Mouse (Mus musculus) heart, postnatal 14 days (tissue): ENCODE measurements around the gene Fblim1. TPM values are rescaled to one million over a fixed set of nuclear protein-coding genes. Genes with fewer than 3 reads are reported as not detected.

Experiments used
- DNase-seq, 2 experiments: peaks; one replicate each; pipeline ENCODE4 v3.0.0; 2021 to 2022
- intact Hi-C: fragments of 180-260 bp; cut with DNase I; formaldehyde crosslinking; loops from one replicate; pipeline ENCODE4 v1.15.1; 2025
- total RNA-seq, 2 experiments: library from RNA; stranded (reverse); gene quantifications; 2 replicates each; pipeline ENCODE4 v1.2.3; 2021

Fblim1 gene
- total RNA-seq, 2 experiments from 2014 or later: 299 to 338 TPM

GRCm38 (mm10) chr4:141602523-141603223 is 3.2 kb downstream of the Fblim1 start:
- intact Hi-C loops: no loop called here
- peak in 1 of 2 experiments; percentile 44 for DNase-seq

GRCm38 (mm10) chr4:141601148-141601862 is 4.6 kb downstream of the Fblim1 start:
- DNase-seq: peak in 1 of 2 experiments; percentile 48
- intact Hi-C loops: no loop called here

- intact Hi-C loops: no loop called here
- no peak for DNase-seq
Measured at GRCm38 (mm10) chr4:141600364-141600763, 5.5 kb downstream of the Fblim1 start.

GRCm38 (mm10) chr4:141599251-141600141 is 6.4 kb downstream of the Fblim1 start:
- intact Hi-C loops: no loop called here
- peak; percentile 59 for DNase-seq

GRCm38 (mm10) chr4:141598894-141599250 is 7.0 kb downstream of the Fblim1 start:
- intact Hi-C loops: no loop called here
- no peak for DNase-seq

- peak; percentile 50 to 69 for DNase-seq
- intact Hi-C loops: no loop called here
Measured at GRCm38 (mm10) chr4:141598199-141598893, 7.5 kb downstream of the Fblim1 start.

- peak; percentile 54 to 58 for DNase-seq
- intact Hi-C loops: no loop called here
Measured at GRCm38 (mm10) chr4:141596700-141597328, 9.1 kb downstream of the Fblim1 start.

- intact Hi-C loops: no loop called here
Measured at GRCm38 (mm10) chr4:141595605-141596268, 10.2 kb downstream of the Fblim1 start.

GRCm38 (mm10) chr4:141595138-141595537 is 10.8 kb downstream of the Fblim1 start:
- intact Hi-C loops: no loop called here
- DNase-seq: no peak

More at GRCm38 (mm10) chr4:141595605-141596268, 10.2 kb downstream of the Fblim1 start:
- no peak for DNase-seq

GRCm38 (mm10) chr4:141591547-141591946 is 14.3 kb downstream of the Fblim1 start:
- intact Hi-C loops: no loop called here
- peak; percentile 43 to 61 for DNase-seq

GRCm38 (mm10) chr4:141583919-141584318 is 22.0 kb downstream of the Fblim1 start:
- intact Hi-C loops: no loop called here

GRCm38 (mm10) chr4:141581051-141581450 is 24.8 kb downstream of the Fblim1 start:
- DNase-seq: no peak

More at GRCm38 (mm10) chr4:141583919-141584318, 22.0 kb downstream of the Fblim1 start:
- DNase-seq: no peak

GRCm38 (mm10) chr4:141578833-141579232 is 27.1 kb downstream of the Fblim1 start:
- intact Hi-C loops: loop anchor here (5.0 kb wide), 1 partner anchor 87 kb away; no protein-coding TSS in a partner anchor
- no peak for DNase-seq

More at GRCm38 (mm10) chr4:141581051-141581450, 24.8 kb downstream of the Fblim1 start:
- intact Hi-C loops: no loop called here

GRCm38 (mm10) chr4:141576877-141577276 is 29.0 kb downstream of the Fblim1 start:
- no peak for DNase-seq
- intact Hi-C loops: loop anchor here (5.0 kb wide), 1 partner anchor 85 kb away; no protein-coding TSS in a partner anchor

GRCm38 (mm10) chr4:141576404-141576803 is 29.5 kb downstream of the Fblim1 start:
- intact Hi-C loops: loop anchor here (5.0 kb wide), 1 partner anchor 84 kb away; no protein-coding TSS in a partner anchor
- DNase-seq: no peak

GRCm38 (mm10) chr4:141574789-141575702 is 30.9 kb downstream of the Fblim1 start:
- intact Hi-C loops: loop anchor here (1.0 to 5.0 kb wide), 6 partner anchors 14 to 188 kb away; partner anchors contain the start of gene Spen
- peak; percentile 89 to 94 for DNase-seq

GRCm38 (mm10) chr4:141573359-141573966 is 32.4 kb downstream of the Fblim1 start:
- intact Hi-C loops: loop anchor here (5.0 kb wide), 2 partner anchors 36 to 186 kb away; partner anchors contain the start of gene Spen
- DNase-seq: peak in 1 of 2 experiments; percentile 38
